Mouse (Mus musculus): ENCODE measurements at regions not wholly inside any gene's neighbourhood (a gene's known extent, or its start where the extent isn't known, plus 50 kb on each side); places are given as distances from the start of the nearest gene placed in this dataset.

- DNase-seq (ENCODE audit: low spot score in 2 of 2): no peak
These were observed 314.1 kb downstream of the Mycn start for GRCm38 (mm10) chr12:12627597-12627996.

GRCm38 (mm10) chr12:12625788-12626187, 315.9 kb downstream of the Mycn start:
- no peak for DNase-seq (ENCODE audit: low spot score in 2 of 2)

GRCm38 (mm10) chr12:12622712-12623292, 318.9 kb downstream of the Mycn start:
- peak in 1 of 2 experiments; percentile 41 for DNase-seq (ENCODE audit: low spot score in 2 of 2)

GRCm38 (mm10) chr12:12621506-12621905, 320.2 kb downstream of the Mycn start:
- DNase-seq (ENCODE audit: low spot score in 2 of 2): no peak

- no peak for DNase-seq (ENCODE audit: low spot score in 2 of 2)
These were observed 321.4 kb downstream of the Mycn start for GRCm38 (mm10) chr12:12620316-12620715.

GRCm38 (mm10) chr12:12619431-12619830, 322.3 kb downstream of the Mycn start:
- no peak for DNase-seq (ENCODE audit: low spot score in 2 of 2)

GRCm38 (mm10) chr12:12612520-12612919, 329.2 kb downstream of the Mycn start:
- no peak for DNase-seq (ENCODE audit: low spot score in 2 of 2)

GRCm38 (mm10) chr12:12610861-12611260, 330.9 kb downstream of the Mycn start:
- DNase-seq (ENCODE audit: low spot score in 2 of 2): no peak

GRCm38 (mm10) chr12:12607995-12608394, 333.7 kb downstream of the Mycn start:
- DNase-seq (ENCODE audit: low spot score in 2 of 2): no peak

- DNase-seq (ENCODE audit: low spot score in 2 of 2): no peak
These were observed 334.8 kb downstream of the Mycn start for GRCm38 (mm10) chr12:12606911-12607310.

- DNase-seq (ENCODE audit: low spot score in 2 of 2): no peak
These were observed 336.2 kb downstream of the Mycn start for GRCm38 (mm10) chr12:12605495-12605894.

- no peak for DNase-seq (ENCODE audit: low spot score in 2 of 2)
These were observed 339.4 kb downstream of the Fam49a start for GRCm38 (mm10) chr12:12601362-12601761.

- DNase-seq (ENCODE audit: low spot score in 2 of 2): no peak
These were observed 333.5 kb downstream of the Fam49a start for GRCm38 (mm10) chr12:12595399-12595798.

- DNase-seq (ENCODE audit: low spot score in 2 of 2): no peak
These were observed 332.6 kb downstream of the Fam49a start for GRCm38 (mm10) chr12:12594567-12594966.

- no peak for DNase-seq (ENCODE audit: low spot score in 2 of 2)
These were observed 331.4 kb downstream of the Fam49a start for GRCm38 (mm10) chr12:12593343-12593742.

GRCm38 (mm10) chr12:12590753-12591291, 328.9 kb downstream of the Fam49a start:
- no peak for DNase-seq (ENCODE audit: low spot score in 2 of 2)

GRCm38 (mm10) chr12:12588771-12589370, 326.9 kb downstream of the Fam49a start:
- DNase-seq (ENCODE audit: low spot score in 2 of 2): no peak

GRCm38 (mm10) chr12:12586436-12586835, 324.5 kb downstream of the Fam49a start:
- DNase-seq (ENCODE audit: low spot score in 2 of 2): no peak

GRCm38 (mm10) chr12:12581271-12582186, 319.6 kb downstream of the Fam49a start:
- no peak for DNase-seq (ENCODE audit: low spot score in 2 of 2)

- peak; percentile 50 to 69 for DNase-seq (ENCODE audit: low spot score in 2 of 2)
These were observed 318.8 kb downstream of the Fam49a start for GRCm38 (mm10) chr12:12580763-12581178.

GRCm38 (mm10) chr12:12578278-12578677, 316.3 kb downstream of the Fam49a start:
- DNase-seq (ENCODE audit: low spot score in 2 of 2): no peak

GRCm38 (mm10) chr12:12570563-12571251, 308.8 kb downstream of the Fam49a start:
- peak in 1 of 2 experiments; percentile 27 for DNase-seq (ENCODE audit: low spot score in 2 of 2)
